Mouse (Mus musculus) bone marrow macrophage, adult 2 months (primary cell): ENCODE measurements at regions not wholly inside any gene's neighbourhood (a gene's known extent, or its start where the extent isn't known, plus 50 kb on each side); places are given as distances from the start of the nearest gene placed in this dataset.

Experiments used
- CTCF ChIP-seq: IDR thresholded peaks from 2 replicates; pipeline ENCODE4 v1.5.1; 2012; ENCODE audit warnings: low read depth, mild to moderate bottlenecking, low read length, moderate library complexity
- POLR2A ChIP-seq: IDR thresholded peaks from 2 replicates; pipeline ENCODE4 v1.6.1; 2012; ENCODE audit warnings: mild to moderate bottlenecking, low read depth, low read length, borderline replicate concordance

DNA sequence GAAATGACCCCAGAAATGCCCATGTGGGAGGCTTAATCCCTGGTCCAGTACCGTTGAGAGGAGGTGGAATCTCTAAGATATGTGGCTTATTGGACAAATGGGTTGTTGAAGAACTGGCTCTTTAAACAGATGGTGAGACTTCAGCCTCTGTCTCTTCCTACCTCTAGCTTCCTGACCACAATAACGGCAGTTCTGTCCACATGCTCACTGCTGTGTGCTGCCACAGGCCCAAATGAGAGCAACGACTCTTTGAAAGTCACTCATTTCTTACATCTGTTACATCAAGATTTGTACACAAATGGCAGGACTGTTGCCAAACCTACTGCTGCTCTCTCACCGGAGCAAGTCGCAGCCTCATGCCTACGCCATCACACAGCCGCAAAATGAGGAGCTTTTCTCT lies 217.6 kb upstream of the Slc7a11 start:
- TF ChIP-seq POLR2A (no peak), CTCF (no peak)
